Mouse (Mus musculus) stomach, postnatal 0 days (tissue): ENCODE measurements around the gene Lif. TPM values are rescaled to one million over a fixed set of nuclear protein-coding genes. Genes with fewer than 3 reads are reported as not detected.

Experiments used
- ATAC-seq: fragments of 200-750 bp; cut with Nextera tagmentation; 2 replicates; pipeline ENCODE4 v1.8.0; 2017; ENCODE audit not compliant: low FRiP score, low TSS enrichment
- DNase-seq: peaks from one replicate; pipeline ENCODE4 v3.0.0-alpha.2; 2016; ENCODE audit warnings: low spot score
- H3K27ac ChIP-seq: fragments of 300-500 bp; sonication (generic); replicated peaks from 2 replicates; pipeline ENCODE4 v1.5.1; 2014; ENCODE audit warnings: mild to moderate bottlenecking, control low read depth
- H3K27me3 ChIP-seq: fragments of 300-500 bp; sonication (generic); 2 replicates; pipeline ENCODE4 v1.6.1; 2014; ENCODE audit warnings: low read length; ENCODE audit not compliant: control insufficient read depth, insufficient read depth
- H3K36me3 ChIP-seq: fragments of 300-500 bp; sonication (generic); 2 replicates; pipeline ENCODE4 v1.6.1; 2014; ENCODE audit warnings: low read length, mixed read lengths; ENCODE audit not compliant: control insufficient read depth, insufficient read depth
- H3K4me1 ChIP-seq: fragments of 300-500 bp; sonication (generic); replicated peaks from 2 replicates; pipeline ENCODE4 v1.6.1; 2014; ENCODE audit warnings: antibody characterized with exemption; ENCODE audit not compliant: control insufficient read depth, insufficient read depth
- H3K4me2 ChIP-seq: fragments of 300-500 bp; sonication (generic); replicated peaks from 2 replicates; pipeline ENCODE4 v1.6.1; 2014; ENCODE audit warnings: low read depth, mild to moderate bottlenecking, control low read depth, moderate library complexity
- H3K4me3 ChIP-seq: fragments of 300-500 bp; sonication (generic); 2 replicates; pipeline ENCODE4 v1.5.1; 2014; ENCODE audit warnings: low read depth, low read length, control low read depth
- H3K9ac ChIP-seq: fragments of 300-500 bp; sonication (generic); 2 replicates; pipeline ENCODE4 v1.6.1; 2014; ENCODE audit warnings: mild to moderate bottlenecking, low read length, control low read depth, mixed read lengths
- H3K9me3 ChIP-seq: fragments of 300-500 bp; sonication (generic); 2 replicates; pipeline ENCODE4 v1.6.1; 2016; ENCODE audit warnings: low read length; ENCODE audit not compliant: control insufficient read depth
- CTCF ChIP-seq: IDR thresholded peaks from 2 replicates; pipeline ENCODE4 v1.5.1; 2016; ENCODE audit warnings: antibody characterized with exemption, low read depth, mild to moderate bottlenecking, moderate library complexity
- EP300 ChIP-seq: optimal IDR thresholded peaks from 2 replicates; pipeline ENCODE3; 2016; ENCODE audit warnings: antibody characterized with exemption
- WGBS: fragments of 180-500 bp; shearing (Covaris S2); extraction: QIAGEN DNeasy Blood & Tissue Kit; methylation state at CpG from one replicate; pipeline ENCODE4 v1.1.7; 2014; 5-methylcytosine and 5-hydroxymethylcytosine counted together
- polyA plus RNA-seq: library from polyadenylated mRNA; unstranded; fragments of >200 nt; fragmentation: Nextera tagmentation; extraction: Ambion mirVana; gene quantifications from 2 replicates; pipeline ENCODE4 v1.2.1, GENCODE M21; 2015

The Lif gene
- polyA plus RNA-seq, 1 experiment from 2014 or later, result 0.61 TPM

DNA sequence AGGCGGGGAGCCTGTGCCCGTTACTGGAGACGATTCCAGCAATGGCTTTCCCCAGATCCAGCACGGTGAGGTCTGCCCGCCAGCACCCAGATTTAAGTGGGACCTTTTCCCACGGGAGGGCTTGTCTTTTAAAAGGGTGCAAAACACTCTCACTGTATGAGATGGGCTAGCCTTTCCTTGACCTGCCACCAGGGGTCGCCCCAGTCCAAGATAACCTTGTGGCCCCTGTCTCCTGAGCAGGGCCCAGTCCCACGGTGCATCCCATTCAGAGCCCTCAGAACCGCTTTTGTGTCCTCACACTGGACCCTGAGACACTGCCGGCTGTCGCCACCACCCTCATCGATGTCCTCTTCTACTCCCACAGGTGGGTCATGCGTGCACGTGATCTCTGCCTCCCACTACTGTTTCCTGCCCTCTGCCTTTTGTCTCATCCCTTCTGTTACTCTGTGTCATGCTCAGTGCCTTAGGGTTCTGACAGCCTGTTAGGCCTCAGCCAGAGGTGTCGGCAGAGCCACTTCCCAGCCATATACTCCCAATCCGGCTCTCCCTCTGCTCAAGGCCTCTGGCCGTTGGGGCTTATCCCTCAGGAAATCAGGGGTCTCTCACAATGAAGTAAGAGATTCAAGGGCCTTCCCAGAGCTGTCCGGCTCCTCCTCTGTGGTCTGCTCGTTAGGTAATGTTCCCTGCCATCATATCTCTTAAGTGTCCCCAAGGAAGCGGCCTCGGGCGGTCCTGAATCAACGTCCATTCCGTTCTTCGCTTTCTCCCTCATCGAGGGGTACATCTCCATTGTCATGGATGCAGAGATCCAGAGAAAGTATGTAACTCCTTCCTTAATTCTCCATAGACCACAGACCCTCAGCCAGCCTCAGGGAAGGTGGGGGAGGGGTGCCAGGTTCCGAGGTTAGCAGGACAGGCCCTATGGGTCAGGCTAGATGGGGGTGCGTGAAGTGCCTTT is 36.6 kb upstream of the Lif start:
- peaks cover 4% of the 10 kb centered on the region; the same call in 1 of the 2 replicates for H3K36me3 ChIP-seq
- no peak overlapping the region for H3K4me3 ChIP-seq
- H3K9ac ChIP-seq, result no peak overlapping the region
- ATAC-seq, result no peak
- no peaks in the 10 kb centered on the region for H3K27me3 ChIP-seq
- no peaks in the 10 kb centered on the region for H3K9me3 ChIP-seq
- no peak overlapping the region for H3K27ac ChIP-seq
- no peak for TF ChIP-seq EP300
- peak; percentile 88 for TF ChIP-seq CTCF
- no peak overlapping the region for H3K4me2 ChIP-seq
- no peaks in the 10 kb centered on the region for H3K4me1 ChIP-seq
- WGBS, result 63% methylated on average over 28 of the region's 28 CpGs
- peak; percentile 80 for DNase-seq

DNA sequence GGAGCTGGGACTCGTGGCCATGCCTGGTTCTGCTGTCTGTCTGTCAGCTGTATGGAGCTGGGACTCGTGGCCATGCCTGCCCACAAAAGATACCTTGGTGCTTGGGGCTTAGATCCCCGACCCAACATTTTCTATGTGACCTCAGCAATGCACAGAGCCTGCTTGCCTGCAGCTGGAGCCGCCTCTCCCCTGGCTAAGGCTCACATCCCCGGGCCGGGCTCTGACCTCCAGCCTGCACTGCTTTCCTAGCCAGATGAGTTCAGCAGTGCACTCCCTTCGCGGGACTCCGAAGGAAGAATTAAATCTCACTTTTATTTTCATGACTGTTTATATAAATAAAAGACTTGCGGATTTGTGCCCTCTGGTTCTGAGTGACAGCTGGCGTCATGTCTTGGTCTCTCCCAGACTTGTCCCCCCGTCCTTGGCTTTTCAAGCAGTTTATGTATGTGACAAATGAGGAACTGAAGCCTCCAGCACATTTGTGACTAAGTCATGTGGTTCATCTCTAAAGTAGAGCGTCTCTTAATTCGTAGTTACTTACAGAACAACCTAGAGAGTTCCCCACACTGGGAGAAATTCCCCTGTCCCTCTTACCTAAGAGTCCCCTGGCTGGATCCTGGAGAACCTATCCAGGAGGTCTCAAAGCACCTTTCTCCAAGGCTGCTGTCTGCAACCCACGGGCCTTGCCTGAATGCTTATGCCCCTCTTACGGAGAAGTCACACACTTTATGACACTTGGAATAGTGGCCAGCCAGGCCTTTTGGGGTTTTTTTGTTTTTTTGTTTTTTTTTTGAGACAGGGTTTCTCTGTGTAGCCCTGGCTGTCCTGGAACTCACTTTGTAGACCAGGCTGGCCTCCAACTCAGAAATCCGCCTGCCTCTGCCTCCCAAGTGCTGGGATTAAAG is 35.1 kb upstream of the Lif start:
- Histone ChIP-seq H3K4me1 (no peaks in the 10 kb centered on the region), H3K36me3 (no peaks in the 10 kb centered on the region), H3K4me2 (no peak overlapping the region), H3K9me3 (no peaks in the 10 kb centered on the region), H3K9ac (no peak overlapping the region), H3K4me3 (no peak overlapping the region), H3K27me3 (no peaks in the 10 kb centered on the region), H3K27ac (no peak overlapping the region)
- no peak for TF ChIP-seq EP300
- TF ChIP-seq CTCF, result no peak
- WGBS, result 54% methylated on average over 17 of the region's 17 CpGs
- ATAC-seq (no peak), DNase-seq (no peak)

GRCm38 (mm10) chr11:4223393-4224188 is 33.8 kb upstream of the Lif start:
- Histone ChIP-seq H3K27ac (no peak overlapping the region), H3K9ac (no peak overlapping the region), H3K4me2 (no peak overlapping the region), H3K9me3 (no peaks in the 10 kb centered on the region), H3K36me3 (no peaks in the 10 kb centered on the region), H3K27me3 (no peaks in the 10 kb centered on the region), H3K4me1 (no peaks in the 10 kb centered on the region), H3K4me3 (no peak overlapping the region)
- TF ChIP-seq CTCF (no peak), EP300 (no peak)
- peak; percentile 75 for DNase-seq
- 32% methylated on average over 7 of the region's 7 CpGs for WGBS
- ATAC-seq, result peak; percentile 33; the same call in 1 of the 2 replicates

- WGBS, result 47% methylated on average over 2 of the region's 2 CpGs
- Histone ChIP-seq H3K4me2 (no peak overlapping the region), H3K27ac (no peak overlapping the region), H3K4me3 (no peak overlapping the region), H3K9me3 (no peaks in the 10 kb centered on the region), H3K36me3 (no peaks in the 10 kb centered on the region), H3K4me1 (no peaks in the 10 kb centered on the region), H3K9ac (no peak overlapping the region), H3K27me3 (no peaks in the 10 kb centered on the region)
- ATAC-seq, result no peak
- DNase-seq, result no peak
- TF ChIP-seq CTCF, result no peak
- TF ChIP-seq EP300, result no peak
These were observed 33.1 kb upstream of the Lif start for GRCm38 (mm10) chr11:4224223-4224622.

- TF ChIP-seq CTCF (no peak), EP300 (no peak)
- Histone ChIP-seq H3K36me3 (no peaks in the 10 kb centered on the region), H3K9me3 (no peaks in the 10 kb centered on the region), H3K27me3 (no peaks in the 10 kb centered on the region), H3K9ac (no peak overlapping the region), H3K27ac (no peak overlapping the region), H3K4me2 (no peak overlapping the region), H3K4me1 (no peaks in the 10 kb centered on the region), H3K4me3 (no peak overlapping the region)
- 78% methylated on average over 5 of the region's 5 CpGs for WGBS
- DNase-seq (no peak), ATAC-seq (no peak)
These were observed 30.6 kb upstream of the Lif start for GRCm38 (mm10) chr11:4226569-4227325.
